In the genomic region with DNA sequence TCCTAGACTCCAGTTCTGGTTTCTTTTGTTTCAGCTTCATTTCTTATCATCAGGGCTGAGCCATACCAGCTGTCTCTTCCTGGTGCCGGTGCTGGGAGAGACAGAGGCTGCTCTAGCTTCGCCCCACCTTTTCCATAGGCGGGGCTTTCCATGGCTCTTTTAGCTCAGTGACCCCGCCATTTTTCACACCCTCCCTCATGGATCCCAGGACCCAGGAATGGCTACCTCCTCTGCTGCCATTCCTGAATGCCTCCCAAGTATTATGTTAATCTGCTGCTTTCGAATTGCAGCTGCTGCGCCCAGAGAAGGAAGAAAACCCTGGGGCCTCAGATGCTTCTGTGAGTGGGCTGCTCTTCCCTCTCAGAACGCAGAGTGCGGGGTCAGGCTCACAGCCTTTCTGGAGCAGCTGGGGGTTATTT, we compare ENCODE assay signal across 8 mouse cellular contexts.
A peak's percentile ranks its signal among the peaks of the same experiment; 100 is the strongest.
DNase-seq lines count a peak whose midpoint lies in the region; ATAC-seq lines count a peak whose summit lies in the region.

No protein-coding gene starts in this region.

- no peak overlapping the region for H3K4me2 ChIP-seq in limb, embryonic 13.5 days (replicated peaks)
- H3K4me2 ChIP-seq in heart, embryonic 13.5 days = peak overlapping the region; percentile 24; the same call in 1 of the 2 replicates
- H3K4me2 ChIP-seq in liver, embryonic 16.5 days (ENCODE audit: low read depth, low read length) = peak overlapping the region; percentile 50

- no peaks in the 10 kb centered on the region for H3K27me3 ChIP-seq in limb, embryonic 13.5 days
- no peaks in the 10 kb centered on the region for H3K27me3 ChIP-seq in limb, embryonic 10.5 days (ENCODE audit: low read depth, poor library complexity, severe bottlenecking)
- H3K27me3 ChIP-seq in heart, embryonic 13.5 days (replicated peaks) = no peaks in the 10 kb centered on the region
- no peaks in the 10 kb centered on the region for H3K27me3 ChIP-seq in liver, embryonic 16.5 days (ENCODE audit: control insufficient read depth, insufficient read depth, low read depth, low read length)

- no peak overlapping the region for H3K27ac ChIP-seq in limb, embryonic 13.5 days
- H3K27ac ChIP-seq in limb, embryonic 10.5 days = no peak overlapping the region
- no peak overlapping the region for H3K27ac ChIP-seq in heart, embryonic 13.5 days (replicated peaks)
- H3K27ac ChIP-seq in liver, embryonic 16.5 days (ENCODE audit: low read length) = peak overlapping the region; percentile 99

- no peaks in the 10 kb centered on the region for H3K36me3 ChIP-seq in limb, embryonic 13.5 days
- no peaks in the 10 kb centered on the region for H3K36me3 ChIP-seq in limb, embryonic 10.5 days
- no peaks in the 10 kb centered on the region for H3K36me3 ChIP-seq in heart, embryonic 13.5 days
- no peaks in the 10 kb centered on the region for H3K36me3 ChIP-seq in liver, embryonic 16.5 days (ENCODE audit: control insufficient read depth, insufficient read depth)

- ATAC-seq in limb, embryonic 13.5 days (ENCODE audit: low FRiP score, low read depth) = peak; percentile 75; the same call in 1 of the 2 replicates
- no peak for ATAC-seq in heart, embryonic 13.5 days (ENCODE audit: extremely low read depth, insufficient number of reproducible peaks, low FRiP score, low TSS enrichment)
- peak; percentile 66 for ATAC-seq in liver, embryonic 16.5 days (ENCODE audit: low read depth)

- H3K9ac ChIP-seq in limb, embryonic 13.5 days = no peak overlapping the region
- H3K9ac ChIP-seq in heart, embryonic 13.5 days = no peak overlapping the region
- H3K9ac ChIP-seq in liver, embryonic 16.5 days (ENCODE audit: low read depth, low read length) = peak overlapping the region; percentile 49

- H3K4me3 ChIP-seq in limb, embryonic 13.5 days = no peak overlapping the region
- no peak overlapping the region for H3K4me3 ChIP-seq in limb, embryonic 10.5 days
- no peak overlapping the region for H3K4me3 ChIP-seq in heart, embryonic 13.5 days
- H3K4me3 ChIP-seq in liver, embryonic 16.5 days (ENCODE audit: low read depth, low read length) = peak overlapping the region; percentile 33

- no peaks in the 10 kb centered on the region for H3K9me3 ChIP-seq in limb, embryonic 13.5 days
- H3K9me3 ChIP-seq in limb, embryonic 10.5 days (replicated peaks) = no peaks in the 10 kb centered on the region
- no peaks in the 10 kb centered on the region for H3K9me3 ChIP-seq in heart, embryonic 13.5 days
- no peaks in the 10 kb centered on the region for H3K9me3 ChIP-seq in liver, embryonic 16.5 days (replicated peaks; ENCODE audit: control insufficient read depth, low read length)

- no peaks in the 10 kb centered on the region for H3K4me1 ChIP-seq in limb, embryonic 13.5 days
- H3K4me1 ChIP-seq in limb, embryonic 10.5 days = peaks cover 7% of the 10 kb centered on the region
- peaks cover 29% of the 10 kb centered on the region for H3K4me1 ChIP-seq in heart, embryonic 13.5 days
- peaks cover 57% of the 10 kb centered on the region for H3K4me1 ChIP-seq in liver, embryonic 16.5 days (ENCODE audit: control insufficient read depth, low read depth, low read length)

- WGBS in limb, embryonic 13.5 days = 56% methylated on average over 8 of the region's 8 CpGs
- WGBS in limb, embryonic 10.5 days = 70% methylated on average over 8 of the region's 8 CpGs
- 44% methylated on average over 8 of the region's 8 CpGs for WGBS in heart, embryonic 13.5 days
- 42% methylated on average over 8 of the region's 8 CpGs for WGBS in liver, embryonic 16.5 days (ENCODE audit: insufficient replicate concordance)

- no peak for DNase-seq in limb, embryonic 10.5 days (ENCODE audit: low spot score)
- DNase-seq in brain, adult 2 months (ENCODE audit: low read depth, low spot score) = peak; percentile 76
- DNase-seq in ovary, postnatal 10 days (ENCODE audit: low spot score) = no peak
- DNase-seq in adrenal gland, adult (ENCODE audit: inconsistent age in 2 of 2, low spot score in 1 of 2) = no peak
- DNase-seq in lung, adult 18-20 months = no peak
